Mouse (Mus musculus) kidney, postnatal 0 days (tissue): ENCODE measurements around the gene Slamf9. TPM values are rescaled to one million over a fixed set of nuclear protein-coding genes. Genes with fewer than 3 reads are reported as not detected.
A peak's percentile ranks its signal among the peaks of the same experiment; 100 is the strongest.

Source experiments
- ATAC-seq: fragments of 200-750 bp; cut with Nextera tagmentation; replicated peaks from 2 replicates; pipeline ENCODE4 v1.8.0; 2017; ENCODE audit warnings: low read depth, moderate number of reproducible peaks, moderate TSS enrichment, moderate library complexity; ENCODE audit not compliant: low FRiP score
- DNase-seq: peaks from one replicate; pipeline ENCODE4 v3.0.0-alpha.2; 2016; ENCODE audit warnings: low spot score
- H3K27ac ChIP-seq: fragments of 300-500 bp; sonication (generic); 2 replicates; pipeline ENCODE4 v1.5.1; 2014; ENCODE audit warnings: mild to moderate bottlenecking
- H3K27me3 ChIP-seq: fragments of 300-500 bp; sonication (generic); 2 replicates; pipeline ENCODE4 v1.6.1; 2014; ENCODE audit warnings: low read length, mixed read lengths; ENCODE audit not compliant: insufficient read depth
- H3K36me3 ChIP-seq: fragments of 300-500 bp; sonication (generic); 2 replicates; pipeline ENCODE4 v1.6.1; 2014; ENCODE audit warnings: low read length, mixed read lengths; ENCODE audit not compliant: insufficient read depth
- H3K4me1 ChIP-seq: fragments of 300-500 bp; sonication (generic); replicated peaks from 2 replicates; pipeline ENCODE4 v1.6.1; 2014; ENCODE audit warnings: antibody characterized with exemption, low read length, mixed read lengths; ENCODE audit not compliant: insufficient read depth
- H3K4me2 ChIP-seq: fragments of 300-500 bp; sonication (generic); 2 replicates; pipeline ENCODE4 v1.6.1; 2014; ENCODE audit warnings: mild to moderate bottlenecking, low read length, moderate library complexity, mixed read lengths
- H3K4me3 ChIP-seq: fragments of 300-500 bp; sonication (generic); replicated peaks from 2 replicates; pipeline ENCODE4 v1.5.1; 2014; ENCODE audit warnings: low read depth, low read length
- H3K9ac ChIP-seq: fragments of 300-500 bp; sonication (generic); 2 replicates; pipeline ENCODE4 v1.6.1; 2014; ENCODE audit warnings: low read depth, low read length
- H3K9me3 ChIP-seq: fragments of 300-500 bp; sonication (generic); replicated peaks from 2 replicates; pipeline ENCODE4 v1.6.1; 2016; ENCODE audit warnings: low read length, inconsistent platforms, mixed read lengths
- CTCF ChIP-seq: IDR thresholded peaks from 2 replicates; pipeline ENCODE4 v1.5.1; 2016; ENCODE audit warnings: antibody characterized with exemption, low read depth, mild to moderate bottlenecking, moderate library complexity
- WGBS: fragments of 180-500 bp; shearing (Covaris S2); extraction: QIAGEN DNeasy Blood & Tissue Kit; methylation state at CpG from one replicate; pipeline ENCODE4 v1.1.7; 2014; 5-methylcytosine and 5-hydroxymethylcytosine counted together
- polyA plus RNA-seq: library from polyadenylated mRNA; unstranded; fragments of >200 nt; fragmentation: Nextera tagmentation; extraction: Ambion mirVana; gene quantifications from 2 replicates; pipeline ENCODE4 v1.2.1, GENCODE M21; 2015

Slamf9 gene
- polyA plus RNA-seq, 1 experiment from 2014 or later: 2.3 TPM

DNA sequence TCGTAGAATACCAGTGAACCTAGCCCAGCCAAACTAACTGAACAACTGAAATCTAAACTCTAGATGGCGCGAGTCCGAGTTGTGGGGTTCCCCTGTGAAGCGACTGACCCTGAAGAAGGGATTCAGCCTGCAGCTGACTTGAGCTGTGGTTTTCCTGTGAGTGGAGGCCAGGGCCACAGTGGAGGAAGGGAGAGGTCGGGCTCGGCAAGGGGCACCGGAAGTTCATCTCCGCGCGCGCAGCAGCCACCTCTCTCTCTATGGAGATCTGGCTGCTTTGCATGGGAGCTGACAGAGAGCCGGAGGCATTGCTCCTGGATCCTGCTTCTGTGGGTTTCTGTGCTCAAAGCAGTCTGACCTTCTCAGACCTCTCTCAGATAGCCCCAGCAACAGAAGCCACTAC, 37.8 kb downstream of the Slamf9 start:
- WGBS: 27% methylated on average over 13 of the region's 13 CpGs
- DNase-seq (peak; percentile 86), ATAC-seq (0 out of 2 replicates have a peak, but pooled peaks have one; percentile 40)
- peak; percentile 62 for TF ChIP-seq CTCF
- Histone ChIP-seq H3K4me1 (peaks cover 26% of the 10 kb centered on the region), H3K9me3 (no peaks in the 10 kb centered on the region), H3K27ac (peak overlapping the region; percentile 86), H3K4me2 (peak overlapping the region; percentile 15; the same call in 1 of the 2 replicates), H3K36me3 (0 out of 2 replicates have a peak, but pooled peaks cover 3% of the 10 kb centered on the region), H3K27me3 (no peaks in the 10 kb centered on the region), H3K4me3 (no peak overlapping the region), H3K9ac (peak overlapping the region; percentile 32; the same call in 1 of the 2 replicates)

DNA sequence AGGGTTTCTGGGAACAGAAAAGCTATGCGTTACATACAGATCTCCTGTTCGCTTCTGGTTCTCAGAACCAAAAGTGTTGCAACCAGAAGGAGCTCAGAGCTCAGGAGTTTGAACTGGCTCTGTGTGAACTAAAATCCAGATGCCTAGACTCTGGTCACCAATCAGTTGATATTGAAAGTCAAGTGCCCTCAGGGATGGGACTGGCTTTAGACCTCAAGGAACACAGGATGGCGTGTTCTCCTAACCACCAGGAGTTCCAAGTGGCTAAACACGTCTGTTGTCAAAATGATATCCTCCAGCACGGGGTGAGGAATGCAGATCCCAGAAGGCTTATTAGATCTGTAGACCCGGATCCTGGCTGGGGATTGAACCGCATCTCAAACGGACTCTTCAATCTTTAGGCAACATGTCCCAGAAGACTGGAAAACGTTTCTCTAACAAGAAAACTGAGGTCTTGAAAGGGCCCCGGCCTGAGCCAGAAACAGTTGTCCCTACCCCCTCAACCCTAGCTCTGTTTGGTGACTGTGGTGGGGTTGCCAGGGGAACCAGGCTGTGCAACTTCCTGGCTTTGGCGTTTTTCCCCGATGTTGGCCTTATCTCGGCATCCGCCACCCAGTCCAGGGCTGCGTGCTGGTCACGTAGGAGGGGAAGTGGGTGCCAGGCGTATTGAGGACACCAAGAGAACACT, 38.5 kb downstream of the Slamf9 start:
- H3K4me3 ChIP-seq: no peak overlapping the region
- 0 out of 2 replicates have a peak overlapping the region, but pooled peaks have one; percentile 15 for H3K4me2 ChIP-seq
- 65% methylated on average over 17 of the region's 17 CpGs for WGBS
- peak overlapping the region; percentile 32; the same call in 1 of the 2 replicates for H3K9ac ChIP-seq
- H3K9me3 ChIP-seq: no peaks in the 10 kb centered on the region
- no peaks in the 10 kb centered on the region for H3K27me3 ChIP-seq
- DNase-seq: peak; percentile 62
- H3K27ac ChIP-seq: peak overlapping the region; percentile 86
- no peak for ATAC-seq
- no peaks in the 10 kb centered on the region for H3K36me3 ChIP-seq
- H3K4me1 ChIP-seq: peaks cover 26% of the 10 kb centered on the region
- no peak for TF ChIP-seq CTCF

DNA sequence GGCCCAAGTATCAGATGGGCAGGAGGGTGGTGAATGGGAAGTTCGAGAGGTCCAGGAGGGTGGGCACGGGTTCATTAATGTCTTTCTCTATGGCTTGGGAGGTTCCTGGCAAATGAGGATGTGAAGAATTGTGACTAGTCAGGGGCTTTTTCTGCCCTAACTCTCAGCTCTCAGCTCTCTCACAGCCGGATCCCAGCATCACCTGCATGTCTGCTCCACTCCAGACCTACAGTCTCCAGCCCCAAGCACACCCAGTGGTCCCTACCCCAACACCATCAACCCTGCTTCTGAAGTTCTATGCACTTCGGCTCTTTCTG, 39.0 kb downstream of the Slamf9 start:
- ATAC-seq: no peak
- Histone ChIP-seq H3K27ac (peak overlapping the region; percentile 86), H3K36me3 (no peaks in the 10 kb centered on the region), H3K4me2 (no peak overlapping the region), H3K4me1 (peaks cover 26% of the 10 kb centered on the region), H3K4me3 (no peak overlapping the region), H3K9ac (no peak overlapping the region), H3K27me3 (no peaks in the 10 kb centered on the region), H3K9me3 (no peaks in the 10 kb centered on the region)
- 73% methylated on average over 4 of the region's 4 CpGs for WGBS
- DNase-seq: no peak
- TF ChIP-seq CTCF: no peak

DNA sequence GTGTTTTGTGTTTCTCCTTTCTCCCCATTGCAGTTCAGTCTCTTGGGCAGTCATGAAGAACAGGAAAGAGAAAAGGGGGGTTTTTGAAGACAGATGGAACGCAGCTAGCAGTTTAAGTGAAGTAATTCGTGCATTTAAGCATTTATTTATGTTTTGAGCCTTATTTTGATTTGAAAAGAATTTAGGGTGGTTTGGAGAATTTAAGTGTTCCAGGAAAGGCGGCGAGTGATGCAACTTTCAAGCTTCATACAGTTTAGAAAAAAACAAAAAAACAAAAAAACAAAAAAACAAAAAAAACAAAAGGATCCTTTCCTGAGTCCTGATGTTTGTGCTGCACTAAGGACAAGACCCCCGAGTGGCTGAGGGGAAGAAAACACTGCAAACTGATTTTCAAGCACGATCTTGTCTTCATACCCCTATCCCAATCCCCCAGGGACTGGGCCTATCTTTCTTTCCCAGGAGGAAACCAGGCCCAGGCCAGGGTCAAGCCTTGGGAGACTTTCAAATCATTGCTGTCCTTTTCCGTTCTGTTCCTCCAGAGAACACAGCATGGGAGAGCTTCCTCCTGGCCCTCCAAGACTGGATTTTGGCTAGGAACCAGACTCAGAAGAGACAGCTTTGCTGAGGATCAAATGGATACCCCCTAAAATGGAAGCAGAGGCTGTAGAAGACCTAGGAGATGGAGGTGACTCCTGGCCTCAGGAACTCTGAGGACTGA, 39.6 kb downstream of the Slamf9 start:
- H3K9ac ChIP-seq: no peak overlapping the region
- no peak overlapping the region for H3K4me2 ChIP-seq
- H3K36me3 ChIP-seq: no peaks in the 10 kb centered on the region
- 57% methylated on average over 7 of the region's 7 CpGs for WGBS
- no peak for ATAC-seq
- no peaks in the 10 kb centered on the region for H3K27me3 ChIP-seq
- no peaks in the 10 kb centered on the region for H3K9me3 ChIP-seq
- no peak for TF ChIP-seq CTCF
- H3K4me1 ChIP-seq: peaks cover 26% of the 10 kb centered on the region
- peak; percentile 50 for DNase-seq
- peak overlapping the region; percentile 86 for H3K27ac ChIP-seq
- no peak overlapping the region for H3K4me3 ChIP-seq

DNA sequence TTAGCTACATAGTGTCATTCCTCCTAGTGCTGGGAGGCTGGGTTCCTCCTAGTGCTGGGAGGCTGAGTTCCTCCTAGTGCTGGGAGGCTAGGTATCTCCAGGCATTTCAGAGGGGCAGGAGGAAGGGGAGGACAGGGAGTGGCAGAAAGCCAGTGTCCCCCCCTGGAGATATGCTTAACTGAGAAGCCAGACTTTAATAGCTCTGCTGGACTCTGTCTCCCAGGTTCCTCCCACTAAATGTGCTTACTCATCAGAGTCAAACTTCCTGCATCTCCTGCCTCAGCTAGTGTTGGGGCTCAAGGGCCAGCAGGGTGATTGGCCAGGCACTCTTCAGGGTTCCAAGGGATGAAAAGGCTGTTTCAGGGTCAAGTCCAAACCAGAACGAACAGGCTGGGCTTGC, 40.2 kb downstream of the Slamf9 start:
- H3K4me1 ChIP-seq: peaks cover 27% of the 10 kb centered on the region
- 32% methylated on average over 1 of the region's 1 CpGs for WGBS
- H3K27ac ChIP-seq: peak overlapping the region; percentile 86
- no peaks in the 10 kb centered on the region for H3K36me3 ChIP-seq
- H3K4me2 ChIP-seq: no peak overlapping the region
- no peak for TF ChIP-seq CTCF
- H3K27me3 ChIP-seq: no peaks in the 10 kb centered on the region
- ATAC-seq: 0 out of 2 replicates have a peak, but pooled peaks have one; percentile 23
- H3K9ac ChIP-seq: no peak overlapping the region
- H3K9me3 ChIP-seq: no peaks in the 10 kb centered on the region
- H3K4me3 ChIP-seq: no peak overlapping the region
- no peak for DNase-seq

DNA sequence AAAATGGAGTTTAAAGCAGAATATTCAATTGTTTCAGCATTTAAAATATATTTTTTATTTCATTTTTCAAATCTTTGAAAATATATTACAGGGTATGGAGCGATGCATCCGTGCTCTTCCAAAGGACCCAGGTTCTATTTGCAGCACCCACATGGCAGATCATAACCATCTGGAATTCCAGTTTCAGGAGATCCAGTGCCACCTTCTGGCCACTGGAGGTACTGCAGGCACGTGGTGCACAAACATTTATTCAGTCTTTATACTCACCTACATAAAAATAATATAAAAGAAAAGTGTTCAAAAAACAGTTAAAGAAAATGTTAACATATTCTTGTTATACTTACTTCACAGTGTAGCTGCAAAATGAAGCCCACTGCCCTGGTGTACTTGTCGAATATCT, 42.9 kb downstream of the Slamf9 start:
- peaks cover 27% of the 10 kb centered on the region for H3K4me1 ChIP-seq
- DNase-seq: no peak
- TF ChIP-seq CTCF: peak; percentile 56

More for the DNA sequence above, 42.9 kb downstream of the Slamf9 start:
- H3K36me3 ChIP-seq: no peaks in the 10 kb centered on the region
- WGBS: 82% methylated on average over 4 of the region's 4 CpGs
- no peak overlapping the region for H3K4me3 ChIP-seq
- no peak for ATAC-seq
- H3K27me3 ChIP-seq: no peaks in the 10 kb centered on the region
- H3K4me2 ChIP-seq: no peak overlapping the region
- no peaks in the 10 kb centered on the region for H3K9me3 ChIP-seq
- H3K27ac ChIP-seq: no peak overlapping the region
- H3K9ac ChIP-seq: no peak overlapping the region
